Mouse (Mus musculus): ENCODE results near the gene Gpd1. TPM values are rescaled to one million over a fixed set of nuclear protein-coding genes. Genes with fewer than 3 reads are reported as not detected.
A peak's percentile ranks its signal among the peaks of the same experiment; 100 is the strongest.

The Gpd1 gene
- 0.07 and 0.15 TPM in 2 replicates for polyA plus RNA-seq (2012)

GRCm38 (mm10) chr15:99717386-99718334, at the start of gene Gpd1:
Gene Gpd1, plus strand, starts transcription at chr15:99717515.
- H3K4me1 ChIP-seq (ENCODE audit: control insufficient read depth), result peaks cover 12% of the 10 kb centered on the region
- no peaks in the 10 kb centered on the region for H3K9me3 ChIP-seq (ENCODE audit: control insufficient read depth, low read length)
- H3K36me3 ChIP-seq (ENCODE audit: control insufficient read depth), result peaks cover 14% of the 10 kb centered on the region
- H3K27me3 ChIP-seq (ENCODE audit: control insufficient read depth), result no peaks in the 10 kb centered on the region; the same call in 1 of the 2 replicates
- TF ChIP-seq GATA1 (IDR thresholded peaks at IDR 0.05; ENCODE audit: low read length) (no peak), TAL1 (IDR thresholded peaks at IDR 0.05; ENCODE audit: low read length) (no peak)
- H3K4me3 ChIP-seq (replicated peaks), result peak within 1 kb of the TSS; percentile 46

- Histone ChIP-seq H3K27me3 (ENCODE audit: control insufficient read depth) (peaks cover 96% of the 10 kb centered on the region), H3K9me3 (ENCODE audit: control insufficient read depth, low read length) (peaks cover 11% of the 10 kb centered on the region), H3K4me3 (replicated peaks) (no peak overlapping the region), H3K36me3 (ENCODE audit: control insufficient read depth) (no peaks in the 10 kb centered on the region), H3K4me1 (ENCODE audit: control insufficient read depth) (peaks cover 37% of the 10 kb centered on the region)
- TF ChIP-seq GATA1 (IDR thresholded peaks at IDR 0.05; ENCODE audit: low read length), result no peak
- TF ChIP-seq TAL1 (IDR thresholded peaks at IDR 0.05; ENCODE audit: low read length), result no peak
Measured at GRCm38 (mm10) chr15:99667544-99667943, 49.8 kb upstream of the Gpd1 start.

GRCm38 (mm10) chr15:99668881-99669280, 48.4 kb upstream of the Gpd1 start:
- Histone ChIP-seq H3K4me1 (ENCODE audit: control insufficient read depth) (peaks cover 30% of the 10 kb centered on the region), H3K9me3 (ENCODE audit: control insufficient read depth, low read length) (peaks cover 11% of the 10 kb centered on the region), H3K4me3 (replicated peaks) (no peak overlapping the region), H3K36me3 (ENCODE audit: control insufficient read depth) (no peaks in the 10 kb centered on the region), H3K27me3 (ENCODE audit: control insufficient read depth) (peaks cover 98% of the 10 kb centered on the region)
- no peak for TF ChIP-seq GATA1 (IDR thresholded peaks at IDR 0.05; ENCODE audit: low read length)
- no peak for TF ChIP-seq TAL1 (IDR thresholded peaks at IDR 0.05; ENCODE audit: low read length)

GRCm38 (mm10) chr15:99669392-99669791, 47.9 kb upstream of the Gpd1 start:
- TF ChIP-seq TAL1 (IDR thresholded peaks at IDR 0.05; ENCODE audit: low read length) (no peak), GATA1 (IDR thresholded peaks at IDR 0.05; ENCODE audit: low read length) (no peak)
- no peaks in the 10 kb centered on the region for H3K36me3 ChIP-seq (ENCODE audit: control insufficient read depth)
- peaks cover 25% of the 10 kb centered on the region for H3K4me1 ChIP-seq (ENCODE audit: control insufficient read depth)
- peaks cover 98% of the 10 kb centered on the region for H3K27me3 ChIP-seq (ENCODE audit: control insufficient read depth)
- H3K9me3 ChIP-seq (ENCODE audit: control insufficient read depth, low read length), result peaks cover 11% of the 10 kb centered on the region
- H3K4me3 ChIP-seq (replicated peaks), result no peak overlapping the region

GRCm38 (mm10) chr15:99670154-99670821, 47.0 kb upstream of the Gpd1 start, which contains the start of gene Asic1:
Gene Asic1, plus strand, starts transcription at chr15:99670368.
- no peak for TF ChIP-seq GATA1 (IDR thresholded peaks at IDR 0.05; ENCODE audit: low read length)
- no peak for TF ChIP-seq TAL1 (IDR thresholded peaks at IDR 0.05; ENCODE audit: low read length)
- Histone ChIP-seq H3K36me3 (ENCODE audit: control insufficient read depth) (no peaks in the 10 kb centered on the region), H3K4me1 (ENCODE audit: control insufficient read depth) (peaks cover 16% of the 10 kb centered on the region), H3K9me3 (ENCODE audit: control insufficient read depth, low read length) (peaks cover 11% of the 10 kb centered on the region), H3K4me3 (replicated peaks) (no peak within 1 kb of the TSS), H3K27me3 (ENCODE audit: control insufficient read depth) (peaks cover 97% of the 10 kb centered on the region)

GRCm38 (mm10) chr15:99670964-99671670, 46.2 kb upstream of the Gpd1 start:
- Histone ChIP-seq H3K27me3 (ENCODE audit: control insufficient read depth) (peaks cover 94% of the 10 kb centered on the region), H3K4me1 (ENCODE audit: control insufficient read depth) (peaks cover 8% of the 10 kb centered on the region), H3K9me3 (ENCODE audit: control insufficient read depth, low read length) (peaks cover 11% of the 10 kb centered on the region), H3K4me3 (replicated peaks) (no peak overlapping the region), H3K36me3 (ENCODE audit: control insufficient read depth) (no peaks in the 10 kb centered on the region)
- TF ChIP-seq GATA1 (IDR thresholded peaks at IDR 0.05; ENCODE audit: low read length), result no peak
- TF ChIP-seq TAL1 (IDR thresholded peaks at IDR 0.05; ENCODE audit: low read length), result no peak

- H3K4me1 ChIP-seq (ENCODE audit: control insufficient read depth), result peaks cover 6% of the 10 kb centered on the region
- H3K27me3 ChIP-seq (ENCODE audit: control insufficient read depth), result peaks cover 89% of the 10 kb centered on the region
- no peaks in the 10 kb centered on the region for H3K36me3 ChIP-seq (ENCODE audit: control insufficient read depth)
- H3K9me3 ChIP-seq (ENCODE audit: control insufficient read depth, low read length), result peaks cover 11% of the 10 kb centered on the region
- H3K4me3 ChIP-seq (replicated peaks), result no peak overlapping the region
- TF ChIP-seq GATA1 (IDR thresholded peaks at IDR 0.05; ENCODE audit: low read length) (no peak), TAL1 (IDR thresholded peaks at IDR 0.05; ENCODE audit: low read length) (no peak)
Measured at GRCm38 (mm10) chr15:99671783-99672182, 45.5 kb upstream of the Gpd1 start.

- Histone ChIP-seq H3K4me1 (ENCODE audit: control insufficient read depth) (peaks cover 9% of the 10 kb centered on the region), H3K36me3 (ENCODE audit: control insufficient read depth) (no peaks in the 10 kb centered on the region), H3K4me3 (replicated peaks) (no peak overlapping the region), H3K9me3 (ENCODE audit: control insufficient read depth, low read length) (peaks cover 4% of the 10 kb centered on the region; the same call in 1 of the 2 replicates), H3K27me3 (ENCODE audit: control insufficient read depth) (peaks cover 78% of the 10 kb centered on the region)
- TF ChIP-seq TAL1 (IDR thresholded peaks at IDR 0.05; ENCODE audit: low read length) (no peak), GATA1 (IDR thresholded peaks at IDR 0.05; ENCODE audit: low read length) (no peak)
Measured at GRCm38 (mm10) chr15:99674866-99675265, 42.4 kb upstream of the Gpd1 start.

Data from erythroblast, embryonic 14.5 days (primary cell).